Mouse (Mus musculus) myocyte (in vitro differentiated cells): ENCODE data around the gene Hnrnpr. TPM values are rescaled to one million over a fixed set of nuclear protein-coding genes. Genes with fewer than 3 reads are reported as not detected.

Experiments used
- H3K27me3 ChIP-seq: one replicate; pipeline ENCODE4 v1.6.1; 2011; ENCODE audit not compliant: control insufficient read depth, insufficient read depth, insufficient read length
- H3K36me3 ChIP-seq: one replicate; pipeline ENCODE4 v1.6.1; 2011; ENCODE audit not compliant: control insufficient read depth, insufficient read depth
- H3K4me2 ChIP-seq: one replicate; pipeline ENCODE4 v1.6.1; 2011; ENCODE audit warnings: low read depth, control low read depth
- H3K4me3 ChIP-seq: one replicate; pipeline ENCODE4 v1.5.1; 2011; ENCODE audit warnings: mild to moderate bottlenecking, control low read depth, moderate library complexity
- H3K79me2 ChIP-seq: one replicate; pipeline ENCODE4 v1.6.1; 2011; ENCODE audit not compliant: control insufficient read depth, insufficient read depth
- H3ac ChIP-seq: one replicate; pipeline ENCODE4 v1.6.1; 2011; ENCODE audit not compliant: control insufficient read depth, insufficient read length
- CEBPB ChIP-seq: IDR thresholded peaks from 2 replicates; pipeline ENCODE4 v1.6.1; 2011; ENCODE audit warnings: mild to moderate bottlenecking, moderate library complexity; ENCODE audit not compliant: poor library complexity, insufficient read depth, severe bottlenecking
- E2F4 ChIP-seq: IDR thresholded peaks from one replicate; pipeline ENCODE4 v1.6.1; 2011; ENCODE audit warnings: mild to moderate bottlenecking, control low read depth, moderate library complexity; ENCODE audit not compliant: insufficient read depth
- MAX ChIP-seq: IDR thresholded peaks from one replicate; pipeline ENCODE4 v1.6.1; 2011; ENCODE audit warnings: low read depth, mild to moderate bottlenecking, control low read depth
- MYOD1 ChIP-seq, 3 experiments: IDR thresholded peaks; one replicate each; pipeline ENCODE4 v1.6.1; 2011; ENCODE audit warnings: control low read depth in 2 of 3, low read depth in 2 of 3, mild to moderate bottlenecking in 2 of 3, moderate library complexity in 1 of 3; ENCODE audit not compliant: insufficient read length in 2 of 3, control insufficient read depth in 1 of 3
- MYOG ChIP-seq, 3 experiments: IDR thresholded peaks; one replicate each; pipeline ENCODE4 v1.6.1; 2011; ENCODE audit warnings: control low read depth in 2 of 3, low read depth in 2 of 3, mild to moderate bottlenecking in 2 of 3; ENCODE audit not compliant: insufficient read length in 2 of 3, control insufficient read depth in 1 of 3, insufficient read depth in 1 of 3
- POLR2A ChIP-seq: IDR thresholded peaks from one replicate; pipeline ENCODE4 v1.6.1; 2011; ENCODE audit warnings: low read depth, mild to moderate bottlenecking, control low read depth, moderate library complexity; ENCODE audit not compliant: insufficient read length
- POLR2AphosphoS2 ChIP-seq: IDR thresholded peaks from one replicate; pipeline ENCODE4 v1.6.1; 2011; ENCODE audit warnings: low read depth, control low read depth; ENCODE audit not compliant: insufficient read length
- REST ChIP-seq: IDR thresholded peaks from one replicate; pipeline ENCODE4 v1.6.1; 2011; ENCODE audit warnings: mild to moderate bottlenecking, control low read depth, moderate library complexity; ENCODE audit not compliant: insufficient read depth, insufficient read length
- SRF ChIP-seq: IDR thresholded peaks from one replicate; pipeline ENCODE4 v1.6.1; 2011; ENCODE audit warnings: low read depth; ENCODE audit not compliant: control insufficient read depth, insufficient read length
- TCF12 ChIP-seq: IDR thresholded peaks from one replicate; pipeline ENCODE4 v1.6.1; 2011; ENCODE audit warnings: mild to moderate bottlenecking, control low read depth; ENCODE audit not compliant: poor library complexity, insufficient read depth, severe bottlenecking
- TCF3 ChIP-seq: IDR thresholded peaks from one replicate; pipeline ENCODE4 v1.6.1; 2011; ENCODE audit warnings: low read depth, control low read depth; ENCODE audit not compliant: insufficient read length
- USF1 ChIP-seq: IDR thresholded peaks from one replicate; pipeline ENCODE4 v1.6.1; 2011; ENCODE audit warnings: low read depth, mild to moderate bottlenecking, control low read depth, moderate library complexity
- polyA plus RNA-seq: library from polyadenylated mRNA; unstranded; fragments of >200 nt; fragmentation: generic; extraction: Trizol; gene quantifications from one replicate; pipeline ENCODE4 v1.2.1, GENCODE M21; 2012; ENCODE audit warnings: missing spikeins

Hnrnpr gene
- polyA plus RNA-seq, 1 experiment: 25.1 TPM

GRCm38 (mm10) chr4:136309780-136310179 lies 962 bp upstream of the Hnrnpr start:
- no peaks in the 10 kb centered on the region for H3K27me3 ChIP-seq
- H3K79me2 ChIP-seq: peaks cover 36% of the 10 kb centered on the region
- H3K36me3 ChIP-seq: peaks cover 5% of the 10 kb centered on the region
- TF ChIP-seq USF1: no peak
- TF ChIP-seq POLR2A: peak; percentile 14
- H3K4me3 ChIP-seq: peak overlapping the region; percentile 60
- peak overlapping the region; percentile 74 for H3ac ChIP-seq
- peak overlapping the region; percentile 80 for H3K4me2 ChIP-seq

GRCm38 (mm10) chr4:136311042-136311999 lies 579 bp downstream of the Hnrnpr start:
- TF ChIP-seq POLR2AphosphoS2: no peak
- no peak for TF ChIP-seq TCF3
- TF ChIP-seq SRF: no peak
- H3K27me3 ChIP-seq: no peaks in the 10 kb centered on the region
- H3K36me3 ChIP-seq: peaks cover 6% of the 10 kb centered on the region
- H3K4me2 ChIP-seq: peak overlapping the region; percentile 91
- H3K4me3 ChIP-seq: peak overlapping the region; percentile 60
- H3ac ChIP-seq: peak overlapping the region; percentile 74
- peaks cover 51% of the 10 kb centered on the region for H3K79me2 ChIP-seq

DNA sequence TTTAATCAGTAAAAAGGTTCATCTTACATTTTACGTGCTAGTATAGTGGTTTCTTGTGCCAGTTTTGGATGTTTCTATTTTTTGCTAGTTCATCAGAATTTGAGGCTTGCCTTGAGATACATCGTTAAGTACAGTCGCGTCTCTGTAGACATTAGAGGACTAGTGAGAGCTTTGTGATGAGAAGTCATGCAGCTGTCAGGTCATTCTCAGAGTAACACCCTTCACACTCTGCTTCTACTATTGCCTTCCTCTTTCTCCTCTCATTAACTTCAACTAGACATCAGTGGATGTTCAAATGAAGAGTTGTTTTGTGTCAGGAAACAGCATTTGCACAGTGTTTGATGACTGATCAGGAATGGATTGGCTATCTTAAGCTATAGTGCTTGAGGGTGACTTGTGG lies 1.9 kb downstream of the Hnrnpr start:
- Histone ChIP-seq H3K79me2 (peaks cover 61% of the 10 kb centered on the region), H3K4me3 (peak overlapping the region; percentile 60), H3K4me2 (peak overlapping the region; percentile 91), H3K36me3 (peaks cover 12% of the 10 kb centered on the region), H3K27me3 (no peaks in the 10 kb centered on the region), H3ac (no peak overlapping the region)
- TF ChIP-seq POLR2AphosphoS2 (no peak), MYOD1 (IDR thresholded peaks at IDR 0.05; ENCODE audit: control insufficient read depth in 1 of 3, insufficient read length in 2 of 3, low read depth in 2 of 3) (peak in 1 of 3 experiments; percentile 20)

GRCm38 (mm10) chr4:136317667-136318066 lies 6.9 kb downstream of the Hnrnpr start:
- H3K27me3 ChIP-seq: no peaks in the 10 kb centered on the region
- H3K4me2 ChIP-seq: no peak overlapping the region
- peaks cover 53% of the 10 kb centered on the region for H3K36me3 ChIP-seq
- H3ac ChIP-seq: no peak overlapping the region
- H3K4me3 ChIP-seq: no peak overlapping the region
- no peak for TF ChIP-seq REST
- TF ChIP-seq MYOG (IDR thresholded peaks at IDR 0.05; ENCODE audit: control insufficient read depth in 1 of 3, insufficient read depth in 1 of 3, insufficient read length in 2 of 3, low read depth in 2 of 3): no peak
- TF ChIP-seq MYOD1 (IDR thresholded peaks at IDR 0.05; ENCODE audit: control insufficient read depth in 1 of 3, insufficient read length in 2 of 3, low read depth in 2 of 3): no peak
- no peak for TF ChIP-seq SRF
- no peak for TF ChIP-seq POLR2A
- no peak for TF ChIP-seq CEBPB
- no peak for TF ChIP-seq TCF12
- no peak for TF ChIP-seq E2F4
- TF ChIP-seq POLR2AphosphoS2: no peak
- TF ChIP-seq USF1: no peak
- TF ChIP-seq MAX: no peak
- no peak for TF ChIP-seq TCF3
- H3K79me2 ChIP-seq: peaks cover 87% of the 10 kb centered on the region

GRCm38 (mm10) chr4:136320016-136320415 lies 9.3 kb downstream of the Hnrnpr start:
- Histone ChIP-seq H3K79me2 (peaks cover 84% of the 10 kb centered on the region), H3ac (no peak overlapping the region), H3K4me2 (no peak overlapping the region), H3K36me3 (peaks cover 48% of the 10 kb centered on the region), H3K27me3 (no peaks in the 10 kb centered on the region), H3K4me3 (no peak overlapping the region)
- TF ChIP-seq POLR2A (no peak), TCF12 (no peak), MYOD1 (IDR thresholded peaks at IDR 0.05; ENCODE audit: control insufficient read depth in 1 of 3, insufficient read length in 2 of 3, low read depth in 2 of 3) (no peak), USF1 (no peak), SRF (no peak), MAX (no peak), MYOG (IDR thresholded peaks at IDR 0.05; ENCODE audit: control insufficient read depth in 1 of 3, insufficient read depth in 1 of 3, insufficient read length in 2 of 3, low read depth in 2 of 3) (no peak), POLR2AphosphoS2 (no peak), TCF3 (no peak), REST (no peak), E2F4 (no peak), CEBPB (no peak)
